In genomic region chr16:95586726-95587125, GRCm38 (mm10) we compare ENCODE assay signal across 12 mouse cellular contexts. TPM values are rescaled to one million over a fixed set of nuclear protein-coding genes. Genes with fewer than 3 reads are reported as not detected.
DNase-seq lines count a peak whose midpoint lies in the region; ATAC-seq lines count a peak whose summit lies in the region.
"Had no signal": no experiment of that assay in that cellular context is flagged by ENCODE, and none has a peak within 500 bp of the region (broad histone marks: within the 10 kb centered on the region; RNA-seq: fewer than 3 reads in every experiment).

No protein-coding gene starts in this region.

- no peaks in the 10 kb centered on the region; the same call in 1 of the 2 replicates for H3K9me3 ChIP-seq in lung, embryonic 16.5 days (ENCODE audit: control insufficient read depth, low read length)
- no peaks in the 10 kb centered on the region for H3K9me3 ChIP-seq in forebrain, embryonic 12.5 days
- H3K9me3 ChIP-seq in intestine, embryonic 15.5 days, result no peaks in the 10 kb centered on the region
- no peaks in the 10 kb centered on the region for H3K9me3 ChIP-seq in stomach, embryonic 15.5 days

- DNase-seq in lung, postnatal 25 days (ENCODE audit: low spot score), result no peak
- DNase-seq in thymus, postnatal 0 days (ENCODE audit: low spot score), result no peak
- DNase-seq: heart, postnatal 14 days; thymus, postnatal 4 days had no signal

- 18% methylated on average over 7 of the region's 7 CpGs for WGBS in lung, embryonic 16.5 days
- 15% methylated on average over 7 of the region's 7 CpGs for WGBS in forebrain, embryonic 12.5 days
- WGBS in intestine, embryonic 15.5 days, result 26% methylated on average over 7 of the region's 7 CpGs
- WGBS in stomach, embryonic 15.5 days, result 27% methylated on average over 7 of the region's 7 CpGs

- peaks cover 28% of the 10 kb centered on the region for H3K27me3 ChIP-seq in lung, embryonic 16.5 days (ENCODE audit: control insufficient read depth, insufficient read depth, low read depth, low read length)
- peaks cover 41% of the 10 kb centered on the region for H3K27me3 ChIP-seq in forebrain, embryonic 12.5 days
- H3K27me3 ChIP-seq in intestine, embryonic 15.5 days (replicated peaks), result peaks cover 34% of the 10 kb centered on the region
- H3K27me3 ChIP-seq in stomach, embryonic 15.5 days (replicated peaks), result peaks cover 23% of the 10 kb centered on the region

- H3K36me3 ChIP-seq in lung, embryonic 16.5 days (ENCODE audit: control insufficient read depth, insufficient read depth, low read length), result no peaks in the 10 kb centered on the region
- H3K36me3 ChIP-seq in forebrain, embryonic 12.5 days (replicated peaks), result no peaks in the 10 kb centered on the region
- H3K36me3 ChIP-seq in intestine, embryonic 15.5 days, result no peaks in the 10 kb centered on the region
- no peaks in the 10 kb centered on the region for H3K36me3 ChIP-seq in stomach, embryonic 15.5 days

- H3K4me2 ChIP-seq in lung, embryonic 16.5 days (ENCODE audit: low read depth, low read length), result peak overlapping the region; percentile 78
- peak overlapping the region; percentile 94 for H3K4me2 ChIP-seq in forebrain, embryonic 12.5 days
- H3K4me2 ChIP-seq in intestine, embryonic 15.5 days (replicated peaks), result peak overlapping the region; percentile 93
- peak overlapping the region; percentile 92 for H3K4me2 ChIP-seq in stomach, embryonic 15.5 days

- H3K4me3 ChIP-seq in lung, embryonic 16.5 days (ENCODE audit: low read length), result peak overlapping the region; percentile 51
- peak overlapping the region; percentile 53; the same call in 1 of the 2 replicates for H3K4me3 ChIP-seq in forebrain, embryonic 12.5 days (replicated peaks)
- H3K4me3 ChIP-seq in intestine, embryonic 15.5 days (replicated peaks), result peak overlapping the region; percentile 42; the same call in 1 of the 2 replicates
- H3K4me3 ChIP-seq in stomach, embryonic 15.5 days (replicated peaks), result peak overlapping the region; percentile 43
- H3K4me3 ChIP-seq: myocyte had no signal

- peak overlapping the region; percentile 69 for H3K27ac ChIP-seq in lung, embryonic 16.5 days (ENCODE audit: low read length)
- H3K27ac ChIP-seq in forebrain, embryonic 12.5 days, result no peak overlapping the region
- H3K27ac ChIP-seq in intestine, embryonic 15.5 days, result no peak overlapping the region
- no peak overlapping the region for H3K27ac ChIP-seq in stomach, embryonic 15.5 days
- H3K27ac ChIP-seq: liver, embryonic 14.5 days had no signal

- peaks cover 16% of the 10 kb centered on the region for H3K4me1 ChIP-seq in lung, embryonic 16.5 days (replicated peaks; ENCODE audit: control insufficient read depth, insufficient read depth, low read length)
- peaks cover 21% of the 10 kb centered on the region for H3K4me1 ChIP-seq in forebrain, embryonic 12.5 days
- peaks cover 12% of the 10 kb centered on the region for H3K4me1 ChIP-seq in intestine, embryonic 15.5 days (replicated peaks)
- peaks cover 15% of the 10 kb centered on the region; the same call in 1 of the 2 replicates for H3K4me1 ChIP-seq in stomach, embryonic 15.5 days

- ATAC-seq in lung, embryonic 16.5 days (ENCODE audit: low read depth), result peak; percentile 24; the same call in 1 of the 2 replicates
- ATAC-seq in forebrain, embryonic 12.5 days (ENCODE audit: low FRiP score), result no peak
- ATAC-seq in intestine, embryonic 15.5 days, result no peak
- ATAC-seq in stomach, embryonic 15.5 days (ENCODE audit: insufficient read depth, low FRiP score, low read depth), result no peak
- no peak for ATAC-seq in megakaryocyte progenitor cell, adult 5-6 weeks (replicated peaks; ENCODE audit: poor library complexity)
- ATAC-seq: activated CD4-positive, CD25-positive, alpha-beta regulatory T cell, adult 4 months had no signal

- H3K9ac ChIP-seq in lung, embryonic 16.5 days (ENCODE audit: low read length), result peak overlapping the region; percentile 50; the same call in 1 of the 2 replicates
- no peak overlapping the region for H3K9ac ChIP-seq in forebrain, embryonic 12.5 days
- no peak overlapping the region for H3K9ac ChIP-seq in intestine, embryonic 15.5 days
- no peak overlapping the region for H3K9ac ChIP-seq in stomach, embryonic 15.5 days
- H3K9ac ChIP-seq: liver, embryonic 14.5 days had no signal

RNA-seq across cellular contexts. Expression of gene Erg, which starts 0.3 kb away (rescaled TPM):
- polyA plus RNA-seq in lung, embryonic 16.5 days (2015; fragmentation: Nextera tagmentation; extraction: Ambion mirVana), result 11.7 and 11.9 TPM in 2 replicates
- 2.5 and 3.4 TPM in 2 replicates for polyA plus RNA-seq in forebrain, embryonic 12.5 days (2016; fragmentation: Nextera tagmentation; extraction: Ambion mirVana)
- 4.0 and 4.9 TPM in 2 replicates for polyA plus RNA-seq in intestine, embryonic 15.5 days (2015; fragmentation: Nextera tagmentation; extraction: Ambion mirVana)
- 4.6 and 6.0 TPM in 2 replicates for polyA plus RNA-seq in stomach, embryonic 15.5 days (2015; fragmentation: Nextera tagmentation; extraction: Ambion mirVana)
- 20.9 and 26.9 TPM in 2 replicates for total RNA-seq in megakaryocyte progenitor cell, adult 5-6 weeks (2015)
- total RNA-seq in megakaryocyte progenitor cell, adult 5-6 weeks (2017), result 46.0 and 55.8 TPM in 2 replicates
- 1.3 and 1.8 TPM in 2 replicates for polyA plus RNA-seq in thymus, postnatal 0 days (2015; fragmentation: Nextera tagmentation; extraction: Ambion mirVana)
- polyA plus RNA-seq: activated CD4-positive, CD25-positive, alpha-beta regulatory T cell, adult 4 months had no signal
